Mouse (Mus musculus): ENCODE data around the gene Meig1. TPM values are rescaled to one million over a fixed set of nuclear protein-coding genes. Genes with fewer than 3 reads are reported as not detected.
"Not testable (repeated sequence)": the region's sequence is repeated elsewhere in the genome, so short reads cannot be mapped to it uniquely, and the experiment has no call there.

Gene Meig1
- under 1 TPM in 2 of 4 experiments, not detected in 2; 0.75 to 0.87 TPM for total RNA-seq (2022)

- DNase-seq = no peak
Measured at GRCm38 (mm10) chr2:3422548-3422947, at the start of gene Meig1. Meig1 (minus strand) TSS chr2:3422648.

GRCm38 (mm10) chr2:3456590-3456989 is 34.1 kb upstream of the Meig1 start:
- DNase-seq = no peak

- no peak for DNase-seq
Measured at GRCm38 (mm10) chr2:3453096-3453495, 30.6 kb upstream of the Meig1 start.

- no peak for DNase-seq
Measured at GRCm38 (mm10) chr2:3449431-3449830, 27.0 kb upstream of the Meig1 start.

GRCm38 (mm10) chr2:3445984-3446383 is 23.5 kb upstream of the Meig1 start:
- DNase-seq = no peak

GRCm38 (mm10) chr2:3444206-3444605 is 21.8 kb upstream of the Meig1 start:
- no peak for DNase-seq

DNA sequence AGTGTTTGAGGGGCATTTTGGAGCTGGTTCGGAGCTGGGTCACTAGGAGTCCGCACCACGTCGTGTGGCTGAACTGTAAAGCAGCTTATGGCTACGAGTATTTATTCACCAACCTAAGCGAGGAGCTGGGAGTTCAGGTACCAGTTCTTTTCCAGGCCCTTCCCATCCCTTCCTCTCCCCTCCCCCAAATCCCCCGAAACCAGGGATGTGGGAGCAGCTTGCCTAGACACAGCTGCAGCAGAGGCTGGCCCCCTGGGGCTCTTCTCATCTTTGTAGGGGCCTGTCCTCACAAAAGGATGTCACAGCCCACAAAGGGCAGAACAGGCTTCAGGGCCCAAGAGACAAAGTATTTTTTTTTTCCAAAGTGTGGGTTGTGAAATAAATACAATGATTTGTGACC is 15.5 kb upstream of the Meig1 start:
- no peak for DNase-seq

GRCm38 (mm10) chr2:3435369-3436061 is 13.1 kb upstream of the Meig1 start:
- no peak for DNase-seq

DNA sequence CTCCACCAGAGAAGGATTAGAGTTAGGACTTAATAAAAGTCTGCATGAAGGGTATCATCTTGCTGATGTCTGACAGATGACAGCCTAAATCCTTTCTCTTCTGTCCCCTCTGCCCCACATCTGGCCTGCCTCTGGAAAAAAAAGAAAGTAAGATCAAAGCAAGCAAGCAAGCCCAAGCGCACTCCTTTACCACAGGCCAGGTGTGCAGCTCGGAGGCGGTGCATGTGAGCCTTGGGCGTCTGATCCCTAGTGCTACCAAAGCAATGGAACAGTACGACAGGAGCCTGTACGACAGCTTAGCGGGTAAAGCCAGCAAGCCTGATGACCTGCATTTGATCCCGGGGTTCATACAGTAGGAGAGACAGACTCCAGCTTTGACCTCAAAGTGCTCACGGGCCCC is 8.5 kb upstream of the Meig1 start:
- no peak for DNase-seq

GRCm38 (mm10) chr2:3424579-3424910 is 2.1 kb upstream of the Meig1 start:
- no peak for DNase-seq

DNA sequence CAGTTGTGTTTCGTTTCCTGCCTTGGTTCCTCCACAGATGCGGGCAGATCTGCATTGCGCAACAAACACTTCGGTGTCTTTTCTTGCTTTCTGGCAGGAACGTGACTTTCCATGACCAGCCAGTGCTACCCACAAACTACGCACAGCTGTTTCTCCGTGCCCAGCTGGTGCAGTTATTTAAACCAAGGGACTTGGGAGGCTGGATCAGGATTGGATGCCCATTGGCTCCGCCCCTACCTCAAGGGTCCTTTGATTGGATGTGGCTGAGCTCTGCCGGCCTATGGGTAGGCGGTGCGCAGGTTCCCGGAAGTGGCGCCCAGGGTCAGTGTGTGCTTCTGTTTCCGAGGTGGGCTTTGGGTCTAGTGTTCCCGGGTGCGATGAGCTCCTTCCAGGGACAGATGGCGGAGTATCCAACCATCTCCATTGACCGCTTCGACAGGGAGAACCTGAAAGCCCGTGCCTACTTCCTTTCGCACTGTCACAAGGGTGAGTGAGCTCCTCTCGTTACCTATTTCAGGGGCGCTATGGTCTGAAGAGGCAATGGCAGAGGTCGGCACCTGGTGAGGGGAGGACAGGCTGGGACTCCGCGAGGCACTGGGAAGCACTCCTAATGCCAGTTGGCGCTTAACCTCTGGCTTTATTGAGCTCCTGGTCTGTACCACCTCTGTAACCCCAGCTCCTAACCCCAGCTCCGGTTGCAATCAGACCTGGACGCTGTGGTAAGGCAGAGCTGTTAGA is 1.6 kb upstream of the Meig1 start, which contains the start of gene Dclre1c:
Dclre1c (plus strand) TSS at position 291 of the 738 bp plus-strand sequence.
- DNase-seq = peak; percentile 90

DNA sequence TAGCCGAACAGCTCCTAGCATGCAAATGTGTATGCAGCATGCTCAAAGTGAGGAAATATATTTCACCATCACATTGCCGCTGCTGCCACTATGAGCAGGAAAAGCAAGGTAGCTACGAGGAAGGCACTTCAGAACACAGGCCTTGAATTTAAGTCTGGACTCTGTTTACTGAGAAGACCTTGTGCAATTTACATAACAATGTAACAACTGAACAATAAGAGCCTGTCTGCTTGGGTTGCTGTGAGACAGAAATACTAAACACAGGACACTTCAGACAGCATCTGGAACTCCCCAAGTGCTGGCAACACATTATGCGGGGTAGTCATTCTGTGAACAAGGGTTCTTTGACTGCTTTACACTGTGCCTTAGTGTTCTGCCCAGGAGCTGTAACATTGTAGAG is 2.3 kb downstream of the Meig1 start:
- no peak for DNase-seq

GRCm38 (mm10) chr2:3418883-3419431 is 3.5 kb downstream of the Meig1 start:
- peak; percentile 95 for DNase-seq

GRCm38 (mm10) chr2:3415676-3416075 is 6.8 kb downstream of the Meig1 start:
- no peak for DNase-seq

- DNase-seq = peak; percentile 29
Measured at GRCm38 (mm10) chr2:3414241-3414640, 8.2 kb downstream of the Meig1 start.

GRCm38 (mm10) chr2:3407756-3408155 is 14.7 kb downstream of the Meig1 start:
- DNase-seq = no peak

DNA sequence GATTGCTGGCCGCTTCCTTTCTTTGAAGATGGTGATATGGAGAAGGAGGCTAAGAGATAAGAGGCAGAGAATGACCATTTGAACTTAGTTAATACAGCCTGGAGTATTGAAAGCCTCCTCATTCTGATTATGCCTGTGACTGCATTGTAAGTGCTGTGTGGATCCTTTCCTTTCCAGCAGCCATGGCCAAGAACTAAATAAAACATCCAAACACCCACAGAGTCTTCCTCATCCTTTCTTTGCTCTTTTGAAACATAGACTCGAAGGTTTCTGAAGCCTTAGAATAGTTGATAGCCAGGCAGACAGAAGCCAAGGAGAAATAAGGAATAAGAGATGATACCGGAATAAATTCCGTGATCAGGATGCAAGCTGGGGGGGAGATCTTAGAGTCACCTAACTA is 16.5 kb downstream of the Meig1 start:
- no peak for DNase-seq

DNA sequence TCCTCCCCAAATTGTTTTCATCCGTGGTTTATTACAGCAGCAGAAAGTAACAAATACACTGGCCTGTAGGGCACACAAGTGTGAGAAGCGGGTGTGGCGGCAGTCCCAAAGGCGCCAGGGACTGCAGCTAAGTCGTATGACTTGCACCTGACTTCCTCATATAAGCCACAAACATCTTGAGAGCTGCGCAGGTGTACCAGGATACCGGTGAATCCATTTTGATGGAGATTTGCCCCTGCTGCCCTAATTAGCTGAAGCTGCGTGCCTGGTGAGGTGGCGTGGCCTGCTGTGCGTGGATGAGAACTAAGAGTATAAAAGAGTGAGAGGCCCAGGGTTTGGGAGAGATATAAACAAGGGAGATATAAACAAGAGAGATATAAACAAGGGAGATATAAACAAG is 25.3 kb downstream of the Meig1 start, which contains the start of gene Olah:
Olah (minus strand) TSS at position 101 of the 400 bp plus-strand sequence.
- not testable (repeated sequence) for DNase-seq

- no peak for DNase-seq
Measured at GRCm38 (mm10) chr2:3391945-3392344, 30.5 kb downstream of the Meig1 start.

DNA sequence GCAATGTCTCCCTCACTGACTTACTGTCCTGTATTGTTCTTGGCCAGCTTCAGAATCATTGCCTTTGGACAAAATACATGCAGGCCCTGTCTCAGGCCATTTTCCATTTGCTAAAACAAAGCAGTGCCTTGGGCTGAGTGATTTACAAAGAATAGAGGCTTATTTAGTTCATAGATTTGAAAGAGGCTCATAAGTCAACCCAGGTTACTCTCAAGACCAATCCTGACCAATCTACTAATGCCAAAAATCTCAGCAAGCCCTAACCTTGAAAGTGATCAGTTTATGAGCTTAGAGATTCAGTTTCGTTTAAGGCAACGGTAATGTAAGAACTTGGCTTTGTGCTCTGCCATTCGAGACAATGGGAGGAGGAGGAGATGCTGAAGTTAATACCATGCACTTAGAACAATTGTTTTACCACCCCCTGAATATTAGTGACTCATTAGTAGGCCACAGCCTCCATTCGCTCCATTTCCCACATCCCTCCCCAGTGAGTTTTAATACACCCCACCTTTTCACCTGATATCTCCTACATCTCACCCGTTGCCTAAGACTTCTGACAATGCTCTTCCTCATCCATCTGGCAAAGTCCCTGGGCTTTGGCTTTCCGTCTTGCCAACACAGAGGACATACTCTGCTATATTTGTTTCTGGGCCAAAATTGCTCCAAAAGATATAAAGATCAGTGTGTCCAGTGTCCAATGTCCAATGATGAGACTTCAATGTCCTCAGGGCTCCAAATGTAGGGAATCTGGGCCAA is 35.2 kb downstream of the Meig1 start:
- no peak for DNase-seq

GRCm38 (mm10) chr2:3365127-3365526 is 57.3 kb downstream of the Meig1 start:
- no peak for DNase-seq

DNA sequence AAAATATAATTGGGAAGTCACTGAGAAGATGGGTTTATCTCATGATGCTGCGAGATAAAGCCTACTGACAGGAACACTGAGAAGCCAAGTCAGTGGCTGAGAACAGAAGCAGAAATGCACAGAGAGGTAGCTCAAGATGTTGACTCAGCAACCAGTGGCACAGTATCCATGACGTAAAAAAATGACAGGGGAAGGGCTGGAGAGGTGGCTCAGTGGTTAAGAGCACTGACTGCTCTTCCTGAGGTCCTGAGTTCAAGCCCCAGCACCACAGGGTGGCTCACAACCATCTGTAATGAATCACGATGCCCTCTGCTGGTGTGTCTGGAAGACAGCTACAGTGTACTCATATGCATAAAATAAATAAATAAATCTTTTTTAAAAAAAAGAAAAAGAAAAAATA is 61.4 kb downstream of the Meig1 start:
- DNase-seq = no peak

Data from adrenal gland, adult 8-10 months (tissue).